24 mouse cellular contexts compared by ENCODE assay signal in genomic region chr13:63361755-63362154, GRCm38 (mm10).
"Had no signal": no experiment of that assay in that cellular context is flagged by ENCODE, and none has a peak within 500 bp of the region (broad histone marks: within the 10 kb centered on the region; RNA-seq: fewer than 3 reads in every experiment).

No protein-coding gene starts in this region.

- ATAC-seq: liver, postnatal 0 days; lung, postnatal 0 days; midbrain, embryonic 13.5 days; midbrain, embryonic 16.5 days had no signal

- H3K36me3 ChIP-seq: limb, embryonic 13.5 days; midbrain, embryonic 13.5 days had no signal

- H3K4me1 ChIP-seq: midbrain, embryonic 10.5 days; midbrain, embryonic 13.5 days had no signal

- DNase-seq: kidney, adult 2 months; kidney, postnatal 25 days; layer of hippocampus, adult 9-11 months; liver; liver, postnatal 0 days; lung, embryonic 14.5 days; right cerebral cortex, adult 18-20 months; right cerebral cortex, postnatal 14 days; right cerebral cortex, postnatal 4 days; thymus, adult 2 months; thymus, postnatal 14 days; thymus, postnatal 4 days had no signal

- H3K4me3 ChIP-seq: layer of hippocampus, adult 2 months; limb, embryonic 13.5 days; megakaryocyte, embryonic 14.5 days; midbrain, embryonic 10.5 days; midbrain, embryonic 13.5 days; myocyte had no signal

- H3K27me3 ChIP-seq: limb, embryonic 13.5 days; midbrain, embryonic 13.5 days had no signal

- H3K9me3 ChIP-seq: limb, embryonic 13.5 days; megakaryocyte, embryonic 14.5 days; midbrain, embryonic 10.5 days; midbrain, embryonic 13.5 days had no signal

- H3K4me2 ChIP-seq: limb, embryonic 13.5 days; lung, embryonic 14.5 days; midbrain, embryonic 13.5 days had no signal

- H3K9ac ChIP-seq: limb, embryonic 13.5 days; liver, embryonic 14.5 days; liver, postnatal 0 days; lung, embryonic 14.5 days; midbrain, embryonic 13.5 days had no signal

- H3K27ac ChIP-seq: kidney, postnatal 0 days; layer of hippocampus, adult 2 months; limb, embryonic 13.5 days; liver, embryonic 14.5 days; macrophage; midbrain, embryonic 10.5 days; midbrain, embryonic 13.5 days; stomach, postnatal 0 days had no signal
